Mouse (Mus musculus): ENCODE results near the gene Dip2b.

The Dip2b gene

DNA sequence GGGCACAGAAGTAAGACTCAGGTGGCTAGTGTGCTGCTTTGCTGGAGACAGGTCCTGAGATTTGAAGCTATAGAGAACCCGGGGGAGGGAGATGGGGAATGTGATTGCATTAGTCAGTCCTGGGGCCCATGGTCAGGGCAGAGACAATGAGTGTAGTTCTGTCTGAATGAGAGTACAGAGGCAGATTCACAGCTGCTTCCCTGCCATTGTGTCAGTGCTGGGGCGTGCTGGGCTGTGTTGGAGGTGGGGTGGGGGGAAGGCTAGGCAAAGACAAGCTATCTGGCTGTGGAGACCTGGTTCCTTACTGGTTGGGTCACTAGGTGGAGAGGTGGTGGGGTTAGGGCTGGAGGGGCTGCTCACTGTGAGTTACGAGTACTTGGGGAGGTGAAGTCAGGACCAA lies 14.3 kb downstream of the Dip2b start:
- DNase-seq: no peak

DNA sequence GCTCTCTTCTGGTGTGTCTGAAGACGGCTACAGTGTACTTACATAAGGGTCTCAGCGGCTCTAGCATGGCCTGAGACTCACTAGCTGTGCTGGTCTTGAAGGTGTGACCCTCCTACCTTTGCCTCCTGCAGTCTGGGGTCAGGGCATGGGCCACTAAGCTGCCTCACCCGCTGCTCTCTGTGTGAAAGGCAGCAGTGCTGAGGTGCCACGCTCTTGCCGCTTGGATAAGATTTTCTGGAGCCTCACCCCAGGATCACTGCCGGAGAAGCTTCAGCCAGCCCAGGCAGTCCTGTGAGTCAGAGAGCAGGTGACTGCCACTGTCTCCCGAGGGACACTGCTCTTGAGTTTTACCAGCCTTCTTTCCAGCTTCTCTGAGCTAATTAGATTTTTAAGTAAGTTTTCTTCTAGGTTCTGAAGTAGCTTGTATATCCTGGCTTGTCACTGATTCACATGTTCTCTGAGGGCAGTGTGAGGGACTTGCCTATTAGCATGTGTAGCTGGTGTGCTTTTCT lies 18.0 kb downstream of the Dip2b start:
- no peak for DNase-seq

DNA sequence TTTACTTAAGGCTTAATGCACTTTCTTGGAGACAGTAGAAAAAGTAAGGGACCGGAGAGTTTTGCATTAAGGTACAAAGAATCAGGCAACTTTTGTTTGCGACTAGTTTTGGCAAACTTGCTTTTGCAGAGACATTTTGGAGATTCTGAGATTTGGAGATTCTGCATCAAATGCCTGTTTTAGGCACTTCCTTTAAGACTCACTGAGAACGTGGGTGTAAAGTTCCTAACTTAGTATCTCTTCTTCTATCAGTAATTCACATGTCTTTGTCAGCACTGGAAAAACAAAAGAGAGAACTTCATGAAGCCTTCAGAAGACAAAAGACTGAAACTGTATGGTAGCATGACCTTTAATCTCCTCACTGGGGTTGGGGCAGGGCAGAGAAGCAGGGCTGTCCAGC lies 19.2 kb downstream of the Dip2b start:
- DNase-seq: no peak

DNA sequence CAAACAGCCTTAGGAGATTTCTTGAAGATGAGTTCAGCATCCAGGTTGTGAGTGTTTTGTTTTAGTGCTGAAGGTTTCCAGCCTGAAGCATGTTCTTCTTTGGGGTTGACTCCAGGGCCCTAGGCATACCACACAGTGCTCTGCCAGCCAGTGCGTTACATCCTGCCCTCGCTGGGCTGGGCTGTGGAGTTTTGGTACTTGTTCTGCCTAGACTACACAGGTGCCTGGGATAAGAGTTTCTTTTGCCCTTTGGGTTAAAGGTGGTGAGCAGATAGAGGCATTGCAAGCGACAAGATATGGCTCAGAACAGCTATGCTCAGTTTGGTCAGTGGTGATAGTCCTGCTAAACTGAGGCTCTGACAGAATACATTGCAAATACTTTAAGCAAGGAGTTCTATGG lies 19.7 kb downstream of the Dip2b start:
- DNase-seq: no peak

DNA sequence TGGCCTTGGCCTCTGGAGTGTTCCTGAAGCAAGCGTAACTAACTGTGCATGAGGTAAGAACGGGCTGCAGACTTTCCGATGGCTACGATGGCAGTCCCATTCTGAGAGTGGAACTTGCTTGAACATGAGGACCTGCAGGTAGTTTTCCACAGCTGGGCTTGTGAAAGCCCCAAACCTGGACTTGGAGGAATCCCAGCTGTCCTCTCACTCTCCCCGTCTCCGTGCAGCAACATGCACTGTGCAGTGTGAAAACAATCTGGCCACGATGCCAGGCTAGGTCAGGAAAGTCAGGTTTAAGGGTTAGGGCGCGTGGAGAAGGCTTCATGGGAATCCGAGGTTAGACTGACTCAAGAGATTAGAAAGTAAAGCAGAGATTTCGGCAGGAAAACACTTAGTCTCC lies 20.4 kb downstream of the Dip2b start:
- DNase-seq: no peak

DNA sequence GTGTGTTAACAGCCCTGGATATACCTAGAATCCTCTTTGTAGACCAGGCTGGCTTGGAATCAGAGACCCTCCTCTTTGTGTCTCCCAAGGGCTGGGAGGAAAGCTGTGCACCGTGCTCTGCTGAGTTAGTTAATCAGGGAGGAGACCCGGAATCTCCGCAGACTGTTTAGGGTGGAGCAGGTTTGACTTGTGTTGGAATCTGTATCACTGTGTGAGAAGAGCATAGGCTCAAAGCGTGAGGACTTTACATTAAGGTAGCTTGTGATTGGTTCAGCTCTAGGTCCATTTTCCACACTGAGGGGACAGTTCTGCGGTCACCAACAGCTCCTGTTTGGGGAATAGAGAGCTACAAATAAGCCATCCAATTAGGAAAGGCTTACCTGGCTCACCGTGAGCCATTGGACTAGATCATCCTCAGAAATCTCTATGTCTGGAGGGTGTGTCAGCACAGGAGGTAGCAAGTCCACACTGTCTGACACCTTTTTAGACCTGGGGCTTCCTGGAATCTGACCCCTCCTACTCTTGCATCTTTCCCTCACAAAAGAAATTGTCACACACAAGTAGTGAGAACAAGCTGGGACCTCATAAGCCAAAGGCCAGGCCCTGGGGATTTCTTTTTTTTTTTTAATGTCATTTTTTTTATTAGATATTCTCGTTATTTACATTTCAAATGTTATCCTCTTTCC lies 21.3 kb downstream of the Dip2b start:
- DNase-seq: no peak

- DNase-seq: no peak
These were observed 22.2 kb downstream of the Dip2b start for GRCm38 (mm10) chr15:100060513-100061140.

- DNase-seq: no peak
These were observed 22.9 kb downstream of the Dip2b start for GRCm38 (mm10) chr15:100061377-100061776.

GRCm38 (mm10) chr15:100063229-100063773 lies 24.8 kb downstream of the Dip2b start:
- DNase-seq: no peak

- DNase-seq: no peak
These were observed 28.2 kb downstream of the Dip2b start for GRCm38 (mm10) chr15:100066702-100067101.

- no peak for DNase-seq
These were observed 30.6 kb downstream of the Dip2b start for GRCm38 (mm10) chr15:100069101-100069500.

DNA sequence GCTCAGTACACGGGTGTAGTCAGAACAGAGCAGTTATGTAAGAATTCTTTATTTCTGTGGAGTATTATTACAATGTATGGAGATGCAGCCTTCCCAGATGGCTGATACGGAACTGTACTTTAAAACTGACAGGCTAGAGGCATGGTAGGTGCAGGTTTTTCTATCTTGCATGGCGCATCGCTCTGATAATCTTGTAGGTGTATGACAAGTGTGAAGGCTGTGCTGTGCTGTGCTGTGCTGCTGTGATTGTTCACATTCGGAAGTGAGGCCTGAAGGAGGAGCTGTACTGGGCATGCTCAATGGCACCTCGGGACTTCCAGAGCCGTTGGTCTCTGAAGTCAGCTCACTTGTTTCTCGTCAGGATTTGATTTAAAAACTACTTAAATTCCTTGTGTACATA lies 31.6 kb downstream of the Dip2b start:
- no peak for DNase-seq

DNA sequence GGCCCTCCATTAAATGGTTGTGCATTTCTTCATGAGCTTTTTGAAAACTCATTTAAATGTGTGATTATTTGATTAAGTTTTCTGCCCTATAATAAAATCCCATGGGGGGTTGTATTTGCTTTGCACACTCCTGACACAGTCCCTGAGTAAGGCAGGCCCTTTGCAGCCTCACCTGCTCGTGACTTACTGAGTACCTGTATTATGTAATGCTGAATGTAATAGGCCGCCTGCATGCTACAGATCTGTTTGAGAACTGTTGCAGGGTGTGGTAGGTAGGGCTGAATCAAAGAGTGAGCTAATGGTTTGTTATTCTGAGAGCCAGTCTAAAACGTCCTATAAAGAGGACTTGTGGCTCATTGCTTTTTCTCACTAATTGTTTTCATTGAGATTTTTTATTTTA lies 33.4 kb downstream of the Dip2b start:
- DNase-seq: no peak

DNA sequence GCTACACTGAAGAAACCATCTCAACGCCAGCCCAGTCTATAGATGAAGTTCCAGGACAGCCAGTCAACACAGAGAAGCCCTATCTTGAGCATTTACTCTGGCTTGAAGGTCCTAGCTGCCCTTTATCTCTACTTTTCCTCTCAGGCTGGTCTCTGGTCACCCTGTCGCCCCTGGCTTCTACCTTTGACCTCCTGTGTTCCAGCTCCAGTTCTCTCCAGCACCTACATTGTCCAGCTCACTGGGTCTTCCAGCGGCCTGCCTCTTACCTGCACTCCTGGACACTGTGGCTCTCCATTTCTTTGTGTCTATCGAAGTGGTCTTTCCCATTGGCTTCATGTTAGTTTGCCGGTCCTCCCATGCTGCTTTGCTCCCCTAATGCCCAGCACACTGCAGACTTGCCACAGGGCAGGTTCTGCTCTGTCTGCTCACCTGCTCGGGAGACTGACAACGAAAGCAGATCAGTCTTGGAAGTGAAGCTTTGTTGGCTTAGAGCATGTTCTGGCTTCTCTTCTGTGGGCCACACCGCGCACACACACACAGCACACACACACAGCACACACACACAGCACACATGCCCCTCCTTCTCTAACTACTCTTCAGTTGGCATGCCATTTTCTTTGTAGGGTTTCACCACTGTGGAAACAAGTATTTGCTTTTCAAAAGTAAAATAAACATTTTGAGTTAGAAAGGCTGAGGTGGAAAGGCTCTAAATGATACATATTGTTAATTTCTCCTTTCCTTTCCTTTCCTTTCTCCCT lies 35.4 kb downstream of the Dip2b start:
- no peak for DNase-seq

- no peak for DNase-seq
These were observed 36.3 kb downstream of the Dip2b start for GRCm38 (mm10) chr15:100074754-100075153.

DNA sequence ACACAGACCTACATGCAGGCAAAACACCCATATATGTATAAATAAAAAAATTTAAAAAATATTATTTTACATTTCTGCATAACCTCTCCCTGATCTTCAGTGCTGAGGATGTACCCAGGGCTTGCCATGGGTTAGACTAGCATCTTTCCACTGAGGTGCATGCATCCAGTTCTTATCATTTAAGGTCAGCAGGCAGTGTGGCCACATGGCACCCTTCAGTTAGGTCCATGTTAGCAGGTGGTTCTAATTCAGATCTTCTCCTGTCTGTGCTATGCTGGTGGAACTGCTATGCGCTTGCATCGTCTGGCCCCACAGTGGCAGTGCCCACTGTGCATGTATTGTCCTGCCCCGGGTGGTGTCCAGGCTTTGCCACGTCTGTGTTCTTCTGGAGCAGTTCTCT lies 37.9 kb downstream of the Dip2b start:
- no peak for DNase-seq

- no peak for DNase-seq
These were observed 42.5 kb downstream of the Dip2b start for GRCm38 (mm10) chr15:100080833-100081477.

GRCm38 (mm10) chr15:100081478-100081998 lies 43.1 kb downstream of the Dip2b start:
- no peak for DNase-seq

- DNase-seq: no peak
These were observed 43.6 kb downstream of the Dip2b start for GRCm38 (mm10) chr15:100082052-100082451.

- no peak for DNase-seq
These were observed 44.3 kb downstream of the Dip2b start for GRCm38 (mm10) chr15:100082733-100083132.

- no peak for DNase-seq
These were observed 45.4 kb downstream of the Dip2b start for GRCm38 (mm10) chr15:100083882-100084281.

- no peak for DNase-seq
These were observed 46.4 kb downstream of the Dip2b start for GRCm38 (mm10) chr15:100084882-100085281.

GRCm38 (mm10) chr15:100088021-100088420 lies 49.6 kb downstream of the Dip2b start:
- no peak for DNase-seq
